ENCODE assay signal across 7 mouse cellular contexts in genomic region chr10:86296111-86296510, GRCm38 (mm10). TPM values are rescaled to one million over a fixed set of nuclear protein-coding genes. Genes with fewer than 3 reads are reported as not detected.
DNase-seq lines count a peak whose midpoint lies in the region; ATAC-seq lines count a peak whose summit lies in the region.

No protein-coding gene starts in this region.

- H3K4me3 ChIP-seq in limb, embryonic 10.5 days, result peak overlapping the region; percentile 44
- H3K4me3 ChIP-seq in midbrain, embryonic 12.5 days, result peak overlapping the region; percentile 22

- peak overlapping the region; percentile 5; the same call in 1 of the 2 replicates for H3K9ac ChIP-seq in midbrain, embryonic 12.5 days (replicated peaks)

- H3K36me3 ChIP-seq in limb, embryonic 10.5 days, result no peaks in the 10 kb centered on the region
- H3K36me3 ChIP-seq in midbrain, embryonic 12.5 days, result no peaks in the 10 kb centered on the region

- peak; percentile 88 for DNase-seq in adrenal gland, postnatal 14 days
- DNase-seq in embryo, embryonic 11.5 days (ENCODE audit: low read depth, low spot score), result peak; percentile 69
- peak; percentile 84 for DNase-seq in kidney, adult 11 months
- DNase-seq in limb, embryonic 10.5 days (ENCODE audit: low spot score), result peak; percentile 89
- peak; percentile 24 to 47 for DNase-seq in spleen, adult 18-20 months

- H3K4me1 ChIP-seq in limb, embryonic 10.5 days, result peaks cover 44% of the 10 kb centered on the region
- peaks cover 24% of the 10 kb centered on the region for H3K4me1 ChIP-seq in midbrain, embryonic 12.5 days

- H3K9me3 ChIP-seq in limb, embryonic 10.5 days (replicated peaks), result no peaks in the 10 kb centered on the region
- H3K9me3 ChIP-seq in midbrain, embryonic 12.5 days, result no peaks in the 10 kb centered on the region

- H3K27ac ChIP-seq in limb, embryonic 10.5 days, result peak overlapping the region; percentile 91
- H3K27ac ChIP-seq in midbrain, embryonic 12.5 days (replicated peaks), result no peak overlapping the region

- WGBS in limb, embryonic 10.5 days, result 4% methylated on average over 14 of the region's 14 CpGs
- WGBS in midbrain, embryonic 12.5 days, result 3% methylated on average over 14 of the region's 14 CpGs

- H3K4me2 ChIP-seq in midbrain, embryonic 12.5 days (replicated peaks), result peak overlapping the region; percentile 46

- ATAC-seq in granulocyte monocyte progenitor cell, adult 5-6 weeks (replicated peaks; ENCODE audit: poor library complexity, severe bottlenecking), result peak; percentile 79
- ATAC-seq in midbrain, embryonic 12.5 days (ENCODE audit: low FRiP score, low read depth), result peak; percentile 50; the same call in 1 of the 2 replicates

- H3K27me3 ChIP-seq in limb, embryonic 10.5 days (ENCODE audit: low read depth, poor library complexity, severe bottlenecking), result peaks cover 23% of the 10 kb centered on the region
- peaks cover 43% of the 10 kb centered on the region for H3K27me3 ChIP-seq in midbrain, embryonic 12.5 days

RNA-seq across cellular contexts. Expression of gene Timp3, which starts 4.1 kb away (rescaled TPM):
- 283 and 294 TPM in 2 replicates for total RNA-seq in adrenal gland, postnatal 14 days (2021)
- not detected in 2 replicates for total RNA-seq in granulocyte monocyte progenitor cell, adult 5-6 weeks (2014; fragmentation: Nextera tagmentation)
- 0.62 and 1.2 TPM in 2 replicates for total RNA-seq in granulocyte monocyte progenitor cell, adult 5-6 weeks (2017)
- 28.9 and 43.5 TPM in 2 replicates for polyA plus RNA-seq in limb, embryonic 10.5 days (2016; fragmentation: Nextera tagmentation; extraction: Ambion mirVana)
- 23.1 and 24.5 TPM in 2 replicates for polyA plus RNA-seq in midbrain, embryonic 12.5 days (2016; fragmentation: Nextera tagmentation; extraction: Ambion mirVana)

Comparison
In these comparisons a context has a peak if more than half of its experiments do, and no peak if none do; other contexts are left out.
1. DNase-seq: peak in every context shown above with its lines; median percentile 89 in limb, embryonic 10.5 days; 88 in adrenal gland, postnatal 14 days; 84 in kidney, adult 11 months; 69 in embryo, embryonic 11.5 days; 36 in spleen, adult 18-20 months.
2. RNA of gene Timp3, which starts 4.1 kb away (total RNA-seq): 283 to 294 TPM in adrenal gland, postnatal 14 days; 0.62 to 1.2 TPM in granulocyte monocyte progenitor cell, adult 5-6 weeks; every median in the first group is over 100 times any median in the second.